Mouse (Mus musculus): Measurements from ENCODE around the gene Nxn. TPM values are rescaled to one million over a fixed set of nuclear protein-coding genes. Genes with fewer than 3 reads are reported as not detected.
A peak's percentile ranks its signal among the peaks of the same experiment; 100 is the strongest.

Nxn gene
- total RNA-seq, 2 experiments from 2014 or later = 22.5 to 25.0 TPM

DNA sequence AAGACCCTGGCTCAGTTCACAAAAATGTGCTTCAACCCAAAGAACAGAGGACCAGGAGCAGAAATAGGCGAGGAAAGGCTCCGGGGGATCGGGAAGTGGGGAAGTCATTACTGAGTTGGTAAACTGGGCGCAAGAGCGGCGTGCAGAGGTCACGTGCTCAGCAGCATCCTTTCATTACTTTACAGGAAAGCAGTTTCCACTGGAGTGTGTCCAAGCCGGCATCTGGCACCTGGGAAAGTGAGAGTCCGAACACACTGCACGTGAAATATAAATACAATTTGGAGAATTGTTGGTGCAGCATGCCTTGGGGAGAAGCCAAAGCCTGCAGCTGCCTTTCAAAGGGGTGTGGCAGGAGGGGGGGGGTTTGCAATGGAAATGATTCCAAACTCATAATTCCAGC lies 2.5 kb upstream of the Nxn start:
- DNase-seq = no peak

DNA sequence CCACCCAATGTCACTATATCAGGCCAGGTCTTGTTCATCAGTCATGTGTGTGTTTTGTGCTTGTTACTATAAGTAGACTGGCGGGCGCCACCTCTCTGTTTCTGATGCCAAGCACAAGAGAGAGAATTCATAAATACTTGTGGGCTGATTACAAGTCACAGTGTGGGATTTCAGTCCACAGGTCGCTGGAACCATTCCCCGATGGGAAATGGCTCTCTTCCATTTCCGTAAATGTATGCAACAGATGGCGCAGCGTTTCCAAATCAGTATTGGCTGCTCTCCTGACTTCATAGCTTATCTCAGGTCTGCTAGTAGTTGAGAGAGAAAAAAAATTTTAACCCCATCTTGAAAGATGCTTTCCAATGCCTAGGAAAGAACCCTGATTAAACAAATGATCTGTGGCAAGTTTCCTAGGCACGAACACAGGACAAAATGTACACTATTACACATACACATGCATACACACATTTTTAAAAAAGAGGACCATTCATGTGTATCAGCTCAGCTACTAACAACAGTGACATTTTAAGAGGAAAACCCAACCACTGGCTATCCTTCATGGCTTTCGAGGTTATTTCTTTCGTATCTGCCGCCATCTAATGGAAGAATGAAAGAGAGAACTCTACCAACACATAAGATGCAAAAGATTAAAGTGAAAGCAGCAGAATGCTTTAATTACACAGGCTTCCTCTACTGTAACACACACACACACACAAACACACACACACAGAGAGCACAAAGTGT lies 819 bp upstream of the Nxn start:
- DNase-seq = peak; percentile 41

DNA sequence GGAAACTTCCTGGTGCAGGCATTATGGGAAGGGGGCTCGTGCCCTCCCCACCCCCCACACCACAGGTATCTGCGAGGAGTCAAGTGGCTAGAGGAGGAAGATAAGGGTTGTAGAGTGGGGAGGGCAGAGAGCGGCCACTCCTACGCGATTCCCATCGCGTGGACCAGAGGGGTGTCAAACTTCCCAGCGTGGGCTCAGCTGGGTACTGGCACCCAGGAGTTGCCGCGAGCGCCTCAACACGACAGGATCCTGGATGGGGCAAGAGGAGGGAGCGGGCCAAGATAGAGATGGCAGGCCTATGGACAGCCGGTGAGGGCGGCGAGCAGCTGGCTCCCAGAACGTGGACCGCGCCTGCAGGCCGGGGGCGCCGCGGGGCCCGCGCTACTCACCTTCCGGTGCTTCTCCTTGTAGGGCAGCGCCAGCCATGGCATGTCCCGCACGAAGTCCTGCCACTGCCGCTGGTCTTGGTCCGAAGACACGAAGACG lies 585 bp downstream of the Nxn start:
- DNase-seq = peak; percentile 68

DNA sequence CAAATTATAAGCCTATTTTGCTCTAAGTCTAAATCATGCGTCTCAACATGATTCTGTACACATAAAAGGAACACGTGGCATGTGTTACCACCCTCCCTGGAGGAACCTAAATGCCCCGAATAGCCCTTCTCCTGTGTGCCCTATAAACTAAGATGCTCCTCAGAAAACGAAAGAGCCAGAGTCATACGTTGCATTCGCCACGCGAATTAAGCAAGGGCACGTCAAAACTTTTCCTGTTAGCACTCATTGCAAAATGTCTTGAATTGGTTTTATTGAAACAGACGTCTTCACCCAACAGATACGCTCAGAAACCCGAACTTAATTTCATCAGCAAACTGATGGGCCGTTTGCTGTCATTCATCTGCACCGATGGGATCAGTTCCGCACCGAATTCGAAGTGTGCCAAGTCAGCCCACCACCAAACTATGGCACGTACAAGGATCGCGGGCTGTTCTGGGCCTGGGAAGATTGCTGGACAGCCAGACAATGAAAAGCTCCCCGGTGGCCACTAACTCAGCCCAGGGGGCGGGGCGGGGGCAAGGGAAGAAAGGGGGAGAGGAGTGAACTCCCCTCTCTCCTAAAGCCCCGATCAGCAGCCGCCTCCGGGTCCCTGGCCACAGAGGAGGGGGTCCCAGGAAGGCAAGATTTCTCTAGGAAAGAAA lies 1.2 kb downstream of the Nxn start:
- DNase-seq = peak; percentile 60

DNA sequence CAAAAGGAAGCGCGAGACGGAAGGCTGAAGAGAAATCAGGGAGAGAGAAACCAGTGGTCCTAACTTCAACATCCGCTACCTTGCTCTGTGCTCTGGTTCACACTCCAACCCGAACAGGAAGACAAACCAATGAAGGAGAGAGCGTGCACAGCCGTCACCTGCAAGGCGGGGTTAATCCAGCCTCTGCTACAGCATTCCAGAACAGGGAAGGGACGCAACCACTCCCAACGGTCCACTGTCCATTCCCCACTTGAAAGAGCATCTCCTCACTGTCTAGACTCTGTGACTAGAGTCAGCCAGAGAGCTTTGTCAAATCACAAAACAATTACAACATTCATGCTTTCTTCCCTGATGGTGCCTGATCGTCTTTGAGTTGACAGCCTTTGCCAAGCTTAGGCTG lies 5.9 kb downstream of the Nxn start:
- no peak for DNase-seq

DNA sequence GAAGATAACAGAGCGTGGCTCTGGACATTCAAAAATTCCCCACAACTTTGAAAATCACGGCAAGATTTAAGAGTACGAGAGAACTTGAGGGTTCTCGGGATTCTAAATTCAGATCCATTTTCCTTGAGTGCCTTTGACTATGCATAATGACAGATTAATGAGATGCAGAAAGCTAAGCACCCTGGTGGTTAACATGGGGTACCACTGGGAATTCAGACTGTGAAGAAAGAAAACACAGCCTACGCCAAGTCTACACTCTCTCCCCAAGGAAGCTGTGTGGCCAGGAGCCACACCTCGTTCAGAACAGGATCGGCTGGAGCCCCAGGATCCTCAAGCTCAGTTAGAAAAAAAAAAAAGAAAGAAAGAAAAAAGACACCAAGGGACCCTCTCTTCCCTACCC lies 6.4 kb downstream of the Nxn start:
- DNase-seq = no peak

DNA sequence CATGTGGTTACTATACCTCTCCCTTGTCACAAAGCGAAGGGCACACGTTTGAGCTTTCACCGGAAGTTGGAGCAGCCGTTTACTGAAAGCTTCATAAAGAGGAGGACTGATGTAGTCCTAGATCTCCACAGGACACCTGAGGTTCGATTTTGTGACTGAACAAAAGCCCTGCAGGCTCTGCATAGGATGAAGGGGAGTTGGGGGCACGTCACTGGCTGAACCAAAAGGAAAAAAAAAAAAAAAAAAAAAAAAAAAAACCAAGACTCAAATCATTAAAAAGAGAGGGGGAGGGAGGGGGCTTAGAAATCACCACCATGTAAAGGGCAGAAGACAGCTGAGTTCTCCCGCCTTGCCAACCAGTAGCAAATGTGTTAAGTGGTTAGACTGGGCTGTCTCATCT lies 10.2 kb downstream of the Nxn start:
- no peak for DNase-seq

DNA sequence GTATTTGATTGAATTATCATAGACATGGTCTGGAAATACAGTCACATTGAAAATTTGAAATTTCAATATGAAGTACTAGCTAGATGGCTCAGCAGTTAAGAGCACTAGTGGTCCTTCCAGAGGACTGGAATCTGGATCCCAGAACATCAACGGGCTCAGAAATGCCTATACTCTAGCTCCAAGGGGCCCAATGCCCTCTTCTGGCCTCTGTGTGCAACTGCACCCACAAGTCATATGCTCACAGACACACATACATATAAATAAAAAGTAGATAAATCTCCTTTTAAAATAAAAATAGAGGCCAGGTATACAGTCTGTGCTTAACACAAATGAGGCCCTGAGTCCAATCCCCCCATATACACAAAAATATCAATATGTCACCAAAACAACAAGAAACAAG lies 11.8 kb downstream of the Nxn start:
- DNase-seq = no peak

DNA sequence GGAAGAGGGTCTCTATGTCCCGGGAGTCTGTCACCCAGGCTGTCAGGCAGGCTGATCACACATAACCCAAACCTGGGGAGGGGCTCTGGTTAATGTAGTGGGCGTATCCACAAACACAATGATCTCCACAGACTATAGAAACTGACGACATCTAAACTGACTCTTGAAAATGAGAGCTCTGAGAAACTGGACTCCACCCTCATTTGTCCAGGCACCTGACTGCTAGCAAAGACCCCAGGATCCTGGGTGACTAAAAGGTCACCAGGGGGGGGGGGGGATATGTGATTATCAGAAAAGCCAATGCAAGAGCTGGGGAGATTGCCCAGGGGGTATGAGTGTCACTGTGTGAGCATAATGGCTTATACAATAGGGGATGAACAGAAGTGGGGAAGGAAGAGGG lies 13.2 kb downstream of the Nxn start:
- no peak for DNase-seq

DNA sequence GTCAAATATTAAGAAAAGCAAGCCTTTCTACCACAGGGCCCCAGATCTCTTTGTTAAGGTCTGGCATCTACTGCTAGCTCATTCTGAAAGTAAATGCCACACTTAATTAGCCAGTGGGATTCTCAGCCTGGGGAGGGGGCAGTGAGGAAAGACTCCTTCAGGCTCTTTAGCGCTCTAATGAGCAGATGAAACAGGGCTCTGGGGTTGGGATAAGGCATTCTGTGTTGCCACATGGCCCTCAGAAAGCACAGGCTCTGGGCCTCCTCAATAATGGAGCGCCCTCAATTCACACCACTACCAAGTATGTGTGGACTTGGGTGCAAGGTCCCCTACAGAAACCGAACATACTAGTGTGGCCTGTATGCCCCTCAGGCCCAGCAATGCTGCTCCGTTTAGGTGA lies 13.9 kb downstream of the Nxn start:
- DNase-seq = no peak

DNA sequence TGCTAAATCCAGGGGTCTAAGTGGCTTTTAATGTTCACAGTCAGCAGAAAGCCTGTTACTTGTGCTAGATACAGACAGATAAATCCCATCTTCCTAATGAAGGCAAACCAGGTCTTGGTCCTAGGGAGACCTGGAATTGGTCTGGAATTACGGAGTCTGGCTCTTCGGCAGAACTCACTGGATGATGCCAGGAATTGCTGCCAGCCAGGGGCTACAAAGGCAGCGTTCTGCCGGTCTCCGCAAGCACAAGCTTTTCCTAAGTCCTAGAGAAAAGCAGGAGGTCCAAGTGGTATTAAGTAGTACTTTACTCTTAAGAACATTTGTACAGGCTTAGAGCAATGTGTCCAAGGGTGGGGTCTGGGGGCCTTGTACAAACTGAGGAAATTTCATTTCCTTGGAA lies 14.6 kb downstream of the Nxn start:
- no peak for DNase-seq

DNA sequence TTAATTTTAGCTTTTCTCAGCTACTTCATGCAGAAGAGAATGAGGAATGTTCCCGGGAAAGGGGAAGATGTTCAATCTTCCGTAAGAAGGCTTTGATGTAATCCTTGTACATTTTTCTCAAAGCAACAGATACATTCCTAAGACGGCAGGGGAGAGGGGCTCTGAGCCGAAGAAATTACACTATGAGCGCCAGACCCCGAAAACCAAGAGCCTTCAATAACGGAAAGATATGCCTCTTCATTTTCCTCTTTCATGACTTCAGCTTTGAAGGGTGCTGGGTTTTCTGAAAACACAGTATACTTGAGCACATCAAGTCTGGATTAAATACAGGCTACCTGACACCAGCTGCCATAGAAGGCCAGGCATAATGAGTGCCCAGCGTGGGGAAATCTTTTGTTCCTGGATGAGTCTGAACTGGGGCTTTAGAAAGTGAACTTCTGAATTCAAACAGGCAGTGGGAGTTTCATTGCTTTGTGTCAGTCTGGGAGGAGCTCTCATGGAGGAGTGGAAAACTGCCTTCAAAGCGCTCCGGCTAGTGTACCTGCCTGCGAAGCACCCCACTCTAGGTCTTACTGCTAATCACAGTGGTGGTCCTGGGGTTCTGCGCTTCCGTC lies 16.1 kb downstream of the Nxn start:
- no peak for DNase-seq

DNA sequence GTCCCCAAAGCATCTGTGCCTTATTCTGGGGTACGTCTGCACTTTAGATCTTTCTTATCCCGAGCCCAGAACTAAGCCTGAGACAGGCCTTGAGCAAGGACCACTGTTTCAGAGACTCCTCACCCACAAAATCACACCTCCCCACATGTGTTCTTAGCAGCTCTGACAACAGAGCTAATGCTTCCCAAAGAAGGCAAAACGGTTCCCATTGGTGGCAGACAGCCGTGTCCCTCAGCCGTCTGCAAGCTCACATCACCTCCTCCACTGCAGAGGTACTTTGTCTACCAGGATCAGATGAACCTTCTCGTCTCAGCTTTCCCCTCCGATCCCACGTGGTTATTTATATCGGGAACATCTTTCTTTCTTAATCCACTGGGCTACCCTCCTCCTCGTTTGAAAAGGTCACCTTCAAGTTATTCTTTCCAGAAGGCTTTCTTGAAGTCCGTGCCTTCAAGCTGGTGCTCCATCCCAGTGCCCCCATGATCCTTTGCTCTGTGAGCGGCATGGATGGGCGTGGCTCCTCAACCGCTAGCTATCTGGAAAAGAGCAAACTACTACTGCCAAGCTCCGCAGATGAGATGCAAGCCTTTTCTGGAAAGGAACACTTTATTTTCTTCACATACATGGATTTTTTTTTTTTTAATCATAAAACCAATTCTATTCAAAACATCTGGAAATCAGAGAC lies 17.6 kb downstream of the Nxn start:
- DNase-seq = no peak

DNA sequence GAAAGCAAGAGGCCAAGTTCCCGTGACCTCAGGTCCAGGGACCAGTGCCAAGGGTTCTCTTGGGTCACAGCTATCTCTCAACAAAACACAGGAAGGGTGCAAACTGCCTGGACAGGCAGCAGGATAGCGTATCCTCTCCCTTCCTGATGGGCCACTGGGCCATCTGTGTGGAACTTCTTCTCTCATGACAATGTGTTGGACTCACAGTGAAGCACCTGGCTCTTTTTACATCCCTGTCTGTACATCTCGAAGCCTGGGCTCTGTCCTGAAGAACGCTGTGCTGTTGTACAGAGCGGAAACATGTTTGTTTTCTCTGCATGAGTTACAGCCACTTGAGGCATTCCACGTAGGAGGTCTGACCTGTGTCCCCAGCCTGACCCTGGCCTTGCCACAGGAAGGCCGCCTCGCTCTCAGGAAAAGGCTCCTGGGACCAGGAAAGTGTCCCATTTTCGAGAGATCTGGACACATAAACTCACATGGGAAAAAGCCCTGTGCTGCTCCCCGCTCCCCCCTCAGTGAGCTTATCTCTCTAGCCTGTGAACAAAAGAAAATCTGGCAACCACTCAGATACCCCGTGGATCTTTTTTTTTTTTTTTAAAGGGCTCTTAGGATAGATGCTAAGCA lies 18.9 kb downstream of the Nxn start:
- DNase-seq = peak; percentile 59

DNA sequence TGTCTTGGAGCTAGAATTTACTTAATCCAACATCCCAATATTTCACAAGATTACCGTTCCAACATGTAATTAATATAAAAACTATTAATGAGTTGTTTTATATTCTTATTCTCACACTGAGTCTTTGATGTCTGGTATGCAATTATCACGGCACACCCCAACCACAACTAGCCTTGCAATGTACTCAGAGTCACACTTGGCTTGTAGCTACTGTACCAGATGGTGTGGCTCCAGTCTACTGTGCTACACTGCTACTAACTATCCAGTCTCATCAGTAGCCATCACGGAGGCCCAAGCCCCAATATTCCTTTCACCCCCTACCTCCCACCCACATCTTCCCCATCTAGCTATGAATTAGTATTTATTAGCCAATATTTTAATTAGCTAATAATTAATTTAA lies 22.5 kb downstream of the Nxn start:
- DNase-seq = no peak

DNA sequence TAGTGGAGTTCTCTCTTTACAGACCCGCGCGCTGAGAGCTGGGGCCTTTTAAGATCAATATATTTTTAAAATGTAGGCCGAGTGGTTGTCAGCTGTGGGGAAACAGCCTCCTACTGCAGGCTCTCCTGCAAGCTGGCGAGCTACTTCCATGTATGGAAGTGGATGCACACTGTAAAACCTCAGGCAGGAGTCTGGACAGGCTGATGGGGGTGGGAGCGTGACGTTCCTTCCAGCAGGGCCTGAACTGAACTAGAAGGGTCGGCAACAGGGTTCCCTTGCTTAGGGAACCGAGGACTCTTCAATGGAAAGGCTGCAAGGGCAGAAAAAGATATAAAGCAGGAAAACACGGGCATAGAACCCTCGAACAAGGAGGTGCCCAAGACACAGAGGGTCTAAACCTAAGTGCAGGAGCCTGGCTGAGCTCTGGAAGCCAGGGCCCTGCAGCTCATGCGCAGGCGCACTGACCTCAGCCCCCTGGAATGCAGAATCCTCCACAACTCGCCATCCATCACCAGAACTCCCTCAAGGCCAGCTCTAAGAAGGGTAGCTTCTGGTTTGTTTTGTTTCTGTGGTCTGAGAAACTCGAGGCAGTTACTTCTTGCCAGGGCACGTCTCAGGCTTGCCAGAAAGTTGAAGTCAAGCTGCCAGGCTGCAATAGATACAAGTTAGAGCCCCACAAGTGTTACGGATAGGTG lies 24.3 kb downstream of the Nxn start:
- DNase-seq = peak; percentile 83

DNA sequence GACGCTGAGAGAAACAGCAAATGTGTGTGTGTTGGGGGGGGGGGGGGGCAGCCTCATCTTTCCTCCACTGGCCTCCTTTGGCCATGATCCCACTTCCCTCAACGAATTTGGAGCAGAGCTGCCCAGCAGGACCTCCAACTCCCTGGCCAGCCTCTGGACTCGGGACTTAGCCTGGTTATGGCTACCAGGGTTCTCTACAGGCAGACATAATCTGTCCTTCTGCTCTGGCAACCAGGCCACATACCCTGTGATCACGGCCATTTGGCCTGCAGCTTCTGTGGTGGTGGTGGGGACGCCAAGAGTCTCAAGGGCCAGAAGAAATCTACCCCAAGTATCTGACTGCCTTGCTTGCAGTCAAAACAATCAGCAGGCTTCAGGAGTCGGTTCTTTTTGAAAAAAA lies 26.4 kb downstream of the Nxn start:
- DNase-seq = no peak

DNA sequence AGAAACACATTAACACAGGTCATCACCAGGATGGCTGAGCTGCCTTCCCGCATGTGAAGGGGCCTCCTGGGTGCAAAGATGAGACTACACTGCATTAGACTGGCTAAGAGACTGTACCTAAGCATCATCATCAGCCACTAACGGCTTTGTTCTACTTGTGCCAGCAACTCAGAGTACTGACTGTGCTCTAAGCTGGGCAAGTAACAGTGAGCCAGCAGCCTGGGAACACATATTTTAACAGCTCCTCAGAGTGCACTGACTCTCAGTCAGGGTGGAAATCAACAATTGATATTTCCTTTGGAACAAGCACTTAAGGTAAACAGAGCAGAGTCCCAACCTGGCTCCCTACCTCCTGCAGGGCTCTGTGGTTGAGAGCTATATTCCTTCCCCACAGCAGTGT lies 26.8 kb downstream of the Nxn start:
- DNase-seq = no peak

DNA sequence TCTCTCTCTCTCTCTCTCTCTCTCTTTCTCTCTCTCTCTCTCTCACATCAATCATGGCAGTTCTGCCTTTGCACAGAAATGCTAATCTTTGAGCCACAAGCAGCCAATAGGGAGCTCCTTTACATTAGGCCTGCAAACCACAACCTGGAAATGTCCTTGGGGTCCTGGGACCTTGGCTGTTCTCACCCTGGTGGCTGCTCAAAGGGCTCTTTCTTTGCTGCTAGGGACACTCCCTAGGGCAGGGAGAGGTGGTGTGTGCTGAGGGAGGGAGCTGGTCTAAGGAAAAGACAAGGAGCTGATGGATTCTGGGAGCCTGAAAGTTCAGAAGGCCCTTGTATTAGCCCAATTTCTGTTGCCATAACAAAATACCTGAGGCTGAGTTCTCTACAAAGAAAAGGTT lies 28.4 kb downstream of the Nxn start:
- no peak for DNase-seq

DNA sequence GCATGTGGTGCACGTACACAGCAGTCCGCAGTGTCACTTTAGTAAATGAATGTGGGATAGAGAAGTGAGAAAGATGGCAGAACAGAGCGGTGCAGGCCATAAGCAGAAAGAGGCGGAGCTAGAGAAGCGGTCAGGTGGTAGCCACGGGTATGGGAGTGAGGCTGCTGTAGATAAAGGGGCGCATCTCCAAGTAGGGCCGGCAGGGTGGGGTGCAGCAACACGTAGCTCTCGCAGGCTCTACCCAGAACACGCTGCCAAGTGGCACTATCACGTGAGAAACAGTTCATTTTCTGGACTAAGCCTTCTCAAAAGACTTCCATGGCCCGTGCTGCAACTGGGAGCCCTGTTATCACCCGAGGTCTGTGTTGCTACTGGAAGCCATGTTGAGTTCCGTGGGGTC lies 32.2 kb downstream of the Nxn start:
- DNase-seq = no peak

DNA sequence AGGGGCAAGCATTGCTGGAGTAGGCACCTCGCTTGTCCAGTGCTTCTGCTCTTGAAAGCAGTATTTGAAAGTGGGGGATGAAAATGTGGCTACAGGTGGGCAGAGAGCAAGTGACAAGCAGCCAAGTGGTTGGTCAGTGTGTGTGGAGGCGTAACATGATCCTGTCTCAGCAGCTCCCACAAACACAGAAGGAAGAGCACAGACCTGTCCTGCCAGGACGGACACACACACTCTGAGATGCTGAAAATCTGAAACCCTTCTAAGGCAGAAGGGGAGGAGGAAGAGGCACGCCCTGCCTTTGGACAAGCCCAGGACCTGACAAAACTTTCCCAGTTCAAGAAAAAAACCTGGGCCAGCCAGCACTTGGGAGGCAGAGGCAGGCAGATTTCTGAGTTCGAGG lies 34.9 kb downstream of the Nxn start:
- DNase-seq = no peak

DNA sequence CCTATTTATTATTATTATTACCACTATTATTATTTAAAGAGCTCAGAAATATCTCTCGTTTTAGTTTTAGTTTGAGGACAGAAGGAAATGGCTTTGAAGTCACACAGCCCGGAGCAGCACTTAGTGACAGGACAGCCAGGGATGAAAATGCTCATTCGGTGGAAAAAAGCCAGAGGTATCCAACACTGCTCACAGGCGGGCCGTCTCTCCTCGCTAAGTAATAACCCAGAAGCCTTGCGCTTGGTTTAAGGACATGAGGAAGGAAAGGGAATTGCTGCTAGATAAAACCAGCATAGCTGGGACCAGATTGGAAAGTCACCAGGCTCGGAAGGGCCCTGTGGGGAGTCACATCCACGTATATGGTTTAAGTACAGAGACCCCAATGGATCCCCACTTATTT lies 35.3 kb downstream of the Nxn start:
- DNase-seq = no peak

Data from adrenal gland, postnatal 10 days (tissue).